Mouse (Mus musculus): Measurements from ENCODE around the gene Cep89. TPM values are rescaled to one million over a fixed set of nuclear protein-coding genes. Genes with fewer than 3 reads are reported as not detected.

Gene Cep89
- 15.5 TPM for polyA plus RNA-seq (2017; shearing (Covaris generic))

DNA sequence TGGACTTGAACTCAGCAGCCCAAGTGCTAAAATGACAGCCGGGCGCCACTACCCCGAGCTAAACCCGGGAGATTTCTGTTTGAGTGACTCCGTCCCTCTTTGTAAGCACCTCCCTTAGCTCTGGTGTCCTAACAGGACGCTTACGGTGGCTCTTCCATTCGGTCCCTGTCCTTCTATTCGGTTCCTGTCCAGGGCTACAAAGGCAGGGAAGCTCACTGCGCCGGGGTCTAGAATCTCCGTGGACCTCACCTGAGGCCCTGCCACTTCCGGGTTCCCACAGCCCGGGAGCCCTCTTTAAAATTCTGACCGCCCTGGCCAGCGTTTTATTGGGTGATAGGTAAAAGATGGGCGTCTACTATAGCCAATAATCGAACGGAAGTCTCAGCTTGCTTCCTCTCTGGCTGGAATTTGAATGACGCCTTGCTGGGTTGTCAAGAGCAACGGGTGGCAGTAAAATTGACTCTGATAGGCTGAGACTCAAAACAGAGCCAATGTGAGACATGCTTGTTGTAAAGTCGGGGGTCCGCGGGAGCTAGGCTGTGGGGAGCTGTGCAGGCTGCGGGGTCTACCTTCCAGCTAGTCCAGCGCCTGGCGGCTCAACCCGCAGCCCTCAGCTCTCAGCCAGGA is at the start of gene Cep89, which contains the start of gene Faap24:
TSS of gene Cep89 (plus strand) at position 494 of the 627 bp plus-strand sequence.
TSS of gene Faap24 (minus strand) at position 295 of the 627 bp plus-strand sequence.

DNA sequence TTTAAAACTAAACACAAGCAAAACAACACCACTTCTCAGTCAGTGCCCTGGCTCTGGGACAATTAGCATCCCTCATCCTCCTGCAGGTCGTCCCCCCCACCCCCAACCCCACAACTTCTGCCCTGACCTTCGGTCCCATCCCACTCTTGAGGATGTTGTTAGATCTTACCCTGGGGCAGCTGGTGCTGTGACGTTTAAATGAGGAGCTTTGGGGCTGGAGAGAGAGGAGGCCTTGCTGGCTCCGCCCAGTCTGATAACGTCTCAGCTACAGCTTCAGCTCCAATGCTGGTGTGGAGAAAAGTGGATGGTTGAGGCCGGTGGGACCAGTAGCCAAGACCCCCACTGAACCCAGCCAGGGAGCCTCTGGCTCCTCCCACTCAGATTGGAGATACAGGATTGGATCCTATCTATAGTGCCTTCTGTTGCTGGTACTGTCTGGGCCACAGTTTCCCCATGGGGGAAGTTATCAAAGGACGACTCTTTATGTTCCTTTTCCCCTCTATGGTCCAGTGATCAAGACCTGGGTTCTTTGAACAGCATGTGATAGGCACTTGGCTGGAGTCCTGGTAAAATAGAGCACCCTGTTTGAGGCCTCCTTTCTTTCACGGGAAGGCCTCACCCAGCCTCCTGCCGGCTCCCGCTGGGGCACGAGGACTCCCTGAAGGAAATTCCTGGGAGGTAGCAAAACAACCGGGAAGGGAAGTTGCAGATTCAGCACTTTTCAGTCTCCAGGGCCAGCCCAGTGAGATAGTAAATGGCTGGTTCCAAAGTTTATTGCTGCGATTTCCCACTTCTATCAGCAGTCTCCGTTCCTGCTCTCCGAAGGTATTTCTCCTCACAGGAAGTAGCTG is 51.4 kb downstream of the Cep89 start, which contains the start of gene Slc7a9:
TSS of gene Slc7a9 (plus strand) at position 801 of the 851 bp plus-strand sequence.

Other genes starting within 250 kb of the Cep89 start
- 13.5 TPM for gene Slc7a10, start 210.7 kb upstream of the Cep89 start, polyA plus RNA-seq (2017; shearing (Covaris generic))
- gene Lrp3, start 181.5 kb upstream of the Cep89 start, polyA plus RNA-seq (2017; shearing (Covaris generic)), result 2.6 TPM
- 21.9 TPM for gene Gpatch1, start 78.6 kb upstream of the Cep89 start, polyA plus RNA-seq (2017; shearing (Covaris generic))
- 0.12 TPM for gene Rhpn2, start 62.9 kb upstream of the Cep89 start, polyA plus RNA-seq (2017; shearing (Covaris generic))
- gene Faap24, start 199 bp upstream of the Cep89 start, polyA plus RNA-seq (2017; shearing (Covaris generic)), result 32.4 TPM
- not detected for gene Slc7a9, start 51.8 kb downstream of the Cep89 start, polyA plus RNA-seq (2017; shearing (Covaris generic))
- gene Tdrd12, start 140.7 kb downstream of the Cep89 start, polyA plus RNA-seq (2017; shearing (Covaris generic)), result not detected
- 56.6 TPM for gene Nudt19, start 159.3 kb downstream of the Cep89 start, polyA plus RNA-seq (2017; shearing (Covaris generic))
- gene Rgs9bp, start 188.5 kb downstream of the Cep89 start, polyA plus RNA-seq (2017; shearing (Covaris generic)), result not detected
- 73.5 TPM for gene Ankrd27, start 189.2 kb downstream of the Cep89 start, polyA plus RNA-seq (2017; shearing (Covaris generic))

All from activated CD4-positive, CD25-positive, alpha-beta regulatory T cell, adult 9 weeks (primary cell).